Mouse (Mus musculus) bone marrow, adult 2 months (tissue): ENCODE data around the gene Dnaaf5.

Experiments used
- CTCF ChIP-seq: fragments of 200-500 bp; IDR thresholded peaks from 2 replicates; pipeline ENCODE4 v1.5.1; 2011; ENCODE audit warnings: low read length, control low read depth; ENCODE audit not compliant: control insufficient read depth, insufficient read depth
- POLR2A ChIP-seq: fragments of 200-500 bp; IDR thresholded peaks from 2 replicates; pipeline ENCODE4 v1.6.1; 2011; ENCODE audit warnings: low read depth, mild to moderate bottlenecking, control low read depth, low read length, borderline replicate concordance; ENCODE audit not compliant: control insufficient read depth

DNA sequence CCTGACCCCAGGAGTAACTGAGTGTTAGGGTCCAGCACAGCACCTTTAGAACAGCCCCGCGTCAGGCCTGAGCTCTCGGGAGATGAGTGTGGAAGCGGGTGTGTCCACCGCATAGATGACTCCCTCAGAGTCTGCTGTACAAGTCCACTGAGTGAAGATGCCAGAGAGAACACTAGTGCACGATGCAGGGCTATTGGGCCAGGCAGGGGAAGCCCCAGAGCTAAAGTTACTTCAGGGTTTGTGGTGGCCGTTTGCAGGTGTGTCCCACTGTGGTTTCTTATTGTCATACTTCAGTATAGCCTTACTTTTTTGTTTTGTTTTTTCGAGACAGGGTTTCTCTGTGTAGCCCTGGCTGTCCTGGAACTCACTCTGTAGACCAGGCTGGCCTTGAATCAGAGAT lies 10.9 kb downstream of the Dnaaf5 start:
- TF ChIP-seq CTCF (no peak), POLR2A (no peak)
